Mouse (Mus musculus) brain, embryonic 14.5 days (tissue): ENCODE measurements around the gene Ldlrad3. TPM values are rescaled to one million over a fixed set of nuclear protein-coding genes. Genes with fewer than 3 reads are reported as not detected.

ENCODE experiments used
- DNase-seq: peaks from one replicate; pipeline ENCODE4 v3.0.0-alpha.2; 2011; ENCODE audit warnings: low read depth
- CTCF ChIP-seq: fragments of 200-500 bp; IDR thresholded peaks from 2 replicates; pipeline ENCODE4 v1.5.1; 2012; ENCODE audit warnings: inconsistent platforms, mild to moderate bottlenecking, moderate library complexity, borderline replicate concordance; ENCODE audit not compliant: insufficient read depth, insufficient read length; ENCODE audit errors: extremely low read depth
- POLR2A ChIP-seq: fragments of 200-500 bp; IDR thresholded peaks from 2 replicates; pipeline ENCODE4 v1.6.1; 2012; ENCODE audit warnings: mild to moderate bottlenecking, inconsistent platforms, borderline replicate concordance; ENCODE audit not compliant: poor library complexity, insufficient read depth, insufficient read length, severe bottlenecking; ENCODE audit errors: extremely low read depth
- polyA plus RNA-seq: library from polyadenylated mRNA; depleted of rRNA; stranded (reverse); fragments of >200 nt; gene quantifications from 2 replicates; pipeline ENCODE4 v1.2.3, GENCODE M21; 2012

Ldlrad3 gene
- polyA plus RNA-seq, 1 experiment, result 26.2 TPM

GRCm38 (mm10) chr2:102203478-102203877 is 17.3 kb upstream of the Ldlrad3 start:
- no peak for DNase-seq
- TF ChIP-seq CTCF, result no peak

DNA sequence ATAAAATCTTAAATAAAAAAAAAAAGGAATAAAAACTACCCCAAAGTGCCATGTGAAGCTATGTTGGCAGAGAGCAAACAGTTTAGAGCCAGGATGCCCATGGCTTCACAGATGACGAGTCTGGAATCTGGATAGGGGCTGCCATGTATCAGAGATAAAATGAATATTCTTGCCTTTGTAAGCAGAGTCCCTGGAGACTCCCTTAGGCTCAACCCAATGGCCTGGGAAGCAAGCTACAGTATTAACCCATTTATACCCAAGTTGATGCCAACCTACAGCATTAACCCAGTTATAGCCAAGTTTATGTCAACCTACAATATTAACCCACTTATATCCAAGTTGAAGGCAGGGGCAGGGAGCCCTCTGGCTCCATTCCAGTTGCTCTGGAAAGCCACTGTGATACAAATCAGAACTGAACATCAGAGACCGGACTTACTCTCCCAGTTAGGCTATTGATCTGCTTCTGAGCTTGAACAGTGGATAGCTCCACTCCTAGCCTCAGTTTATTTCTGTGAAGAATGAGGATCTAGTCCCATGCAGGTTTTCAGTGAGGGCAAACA is 16.1 kb upstream of the Ldlrad3 start:
- TF ChIP-seq POLR2A (no peak), CTCF (no peak)
- peak; percentile 44 for DNase-seq

GRCm38 (mm10) chr2:102201198-102201948 is 15.2 kb upstream of the Ldlrad3 start:
- DNase-seq, result no peak
- no peak for TF ChIP-seq CTCF
- no peak for TF ChIP-seq POLR2A

GRCm38 (mm10) chr2:102197332-102197731 is 11.1 kb upstream of the Ldlrad3 start:
- no peak for DNase-seq
- TF ChIP-seq POLR2A, result no peak
- TF ChIP-seq CTCF, result no peak

GRCm38 (mm10) chr2:102196709-102197108 is 10.5 kb upstream of the Ldlrad3 start:
- no peak for TF ChIP-seq CTCF
- TF ChIP-seq POLR2A, result no peak
- DNase-seq, result peak; percentile 38

DNA sequence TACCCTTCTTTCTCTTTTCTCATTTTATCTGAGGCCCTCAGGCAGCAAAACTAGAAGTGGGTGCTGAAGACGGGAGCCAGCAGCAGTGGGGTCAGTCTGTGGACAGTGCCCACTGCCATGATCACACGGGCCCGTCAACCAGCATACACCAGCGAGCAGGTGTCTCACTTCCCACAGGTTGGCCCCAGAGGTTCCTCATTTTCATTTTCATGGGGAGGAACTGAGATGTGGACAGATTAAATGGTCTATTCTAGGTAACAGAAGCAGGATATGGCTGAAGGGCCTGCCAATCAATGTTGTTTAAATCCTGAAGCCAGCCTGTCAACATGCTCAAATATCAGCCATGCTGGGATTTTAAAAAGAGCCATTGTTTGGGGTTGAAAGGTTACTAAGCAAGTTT is 9.3 kb upstream of the Ldlrad3 start:
- no peak for TF ChIP-seq POLR2A
- TF ChIP-seq CTCF, result no peak

DNA sequence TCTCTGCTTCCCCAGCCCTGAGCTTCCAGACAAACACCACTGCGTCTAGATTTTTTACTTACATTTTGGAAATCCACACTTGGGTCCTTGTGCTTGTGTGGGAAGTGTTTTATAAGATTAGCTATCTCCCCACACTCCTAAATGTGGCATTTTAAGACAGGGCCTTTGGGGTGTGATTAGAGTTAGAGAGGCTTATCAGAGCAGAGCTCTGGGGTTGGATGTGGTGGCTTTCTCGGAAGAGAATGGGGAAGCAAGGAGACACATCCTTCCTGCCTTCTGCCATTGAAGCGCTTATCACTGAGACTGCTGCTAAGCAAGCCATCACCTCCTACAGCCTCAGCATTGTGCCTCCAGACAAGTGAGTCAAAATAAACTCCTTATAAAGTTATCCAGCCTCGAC is 8.1 kb upstream of the Ldlrad3 start:
- no peak for DNase-seq
- no peak for TF ChIP-seq CTCF
- TF ChIP-seq POLR2A, result no peak

More for the DNA sequence above, 9.3 kb upstream of the Ldlrad3 start:
- DNase-seq, result no peak

- no peak for DNase-seq
- TF ChIP-seq POLR2A (no peak), CTCF (no peak)
Observed at GRCm38 (mm10) chr2:102192943-102193820, 7.0 kb upstream of the Ldlrad3 start.

GRCm38 (mm10) chr2:102191736-102192135 is 5.6 kb upstream of the Ldlrad3 start:
- DNase-seq, result no peak

GRCm38 (mm10) chr2:102190956-102191355 is 4.8 kb upstream of the Ldlrad3 start:
- TF ChIP-seq POLR2A (no peak), CTCF (no peak)

More at GRCm38 (mm10) chr2:102191736-102192135, 5.6 kb upstream of the Ldlrad3 start:
- no peak for TF ChIP-seq CTCF
- TF ChIP-seq POLR2A, result no peak

DNA sequence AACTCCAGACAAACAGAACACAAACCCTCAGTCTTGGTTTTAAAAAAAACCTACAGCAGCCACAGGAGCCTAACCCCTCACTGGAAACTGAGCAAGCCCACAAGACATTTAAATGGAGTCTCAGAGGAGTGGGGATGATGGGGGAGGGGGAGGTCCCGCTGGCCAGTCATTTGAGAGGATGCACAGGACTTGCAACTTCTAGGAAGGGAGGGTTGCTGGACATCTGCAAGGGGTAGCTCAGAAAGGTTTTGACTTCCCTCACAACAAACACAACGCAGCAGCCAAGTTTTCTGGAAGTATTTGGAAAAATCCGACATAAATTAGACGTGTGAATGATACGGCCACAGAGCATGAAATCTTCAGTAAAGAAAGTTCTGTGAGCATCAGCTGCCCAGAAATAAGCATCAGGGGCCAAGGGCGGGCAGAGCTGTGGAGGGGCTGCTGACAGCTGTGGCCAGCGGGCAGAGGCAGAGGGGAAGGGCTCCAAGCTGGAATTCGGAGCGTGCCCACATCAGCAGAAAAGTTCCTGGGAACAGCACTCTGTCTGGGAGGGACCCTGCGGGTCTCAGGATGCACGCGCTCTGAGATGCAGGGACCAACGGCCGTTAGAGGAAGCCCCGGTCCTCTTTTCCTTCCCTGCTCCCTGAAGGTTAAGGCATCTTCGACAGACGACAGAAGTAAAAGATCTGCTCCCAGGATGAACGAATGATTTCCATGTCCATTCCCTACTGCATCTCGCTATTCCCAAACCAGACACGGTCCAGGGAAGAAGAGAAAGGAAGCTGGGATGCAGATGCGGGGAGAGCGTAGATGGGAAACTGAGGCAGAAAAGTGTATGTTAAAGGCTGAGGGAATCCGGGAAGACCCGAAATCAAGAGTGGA is 875 bp downstream of the Ldlrad3 start:
- DNase-seq, result peak; percentile 78
- no peak for TF ChIP-seq POLR2A
- TF ChIP-seq CTCF, result no peak

More at GRCm38 (mm10) chr2:102190956-102191355, 4.8 kb upstream of the Ldlrad3 start:
- no peak for DNase-seq
